Mouse (Mus musculus) lung, adult 2 months (tissue): ENCODE results near the gene Exd1. TPM values are rescaled to one million over a fixed set of nuclear protein-coding genes. Genes with fewer than 3 reads are reported as not detected.

ENCODE experiments used
- DNase-seq: peaks from one replicate; pipeline ENCODE4 v3.0.0; 2022
- H3K4me1 ChIP-seq: fragments of 200-500 bp; 2 replicates; pipeline ENCODE4 v1.6.1; 2011; ENCODE audit warnings: low read length; ENCODE audit not compliant: control insufficient read depth, insufficient read depth
- H3K4me3 ChIP-seq: fragments of 200-500 bp; replicated peaks from 2 replicates; pipeline ENCODE3; 2011; ENCODE audit warnings: low read depth, mild to moderate bottlenecking, control low read depth, low read length; ENCODE audit errors: extremely low read depth
- CTCF ChIP-seq: fragments of 200-500 bp; IDR thresholded peaks from 2 replicates; pipeline ENCODE4 v1.5.1; 2011; ENCODE audit warnings: mild to moderate bottlenecking, low read length, control low read depth; ENCODE audit not compliant: insufficient read depth
- POLR2A ChIP-seq: fragments of 200-500 bp; IDR thresholded peaks from 2 replicates; pipeline ENCODE4 v1.6.1; 2011; ENCODE audit warnings: low read depth, mild to moderate bottlenecking, control low read depth, low read length, borderline replicate concordance; ENCODE audit errors: extremely low read depth
- WGBS: fragments of 180-500 bp; shearing (Covaris S2); methylation state at CpG from one replicate; pipeline ENCODE4 v1.1.7; 2018; 5-methylcytosine and 5-hydroxymethylcytosine counted together
- polyA plus RNA-seq: library from polyadenylated mRNA; depleted of rRNA; stranded (reverse); fragments of >200 nt; gene quantifications from 2 replicates; pipeline ENCODE4 v1.2.3, GENCODE M21; 2012; rRNA removed

Gene Exd1
- polyA plus RNA-seq, 1 experiment: 0.78 TPM

DNA sequence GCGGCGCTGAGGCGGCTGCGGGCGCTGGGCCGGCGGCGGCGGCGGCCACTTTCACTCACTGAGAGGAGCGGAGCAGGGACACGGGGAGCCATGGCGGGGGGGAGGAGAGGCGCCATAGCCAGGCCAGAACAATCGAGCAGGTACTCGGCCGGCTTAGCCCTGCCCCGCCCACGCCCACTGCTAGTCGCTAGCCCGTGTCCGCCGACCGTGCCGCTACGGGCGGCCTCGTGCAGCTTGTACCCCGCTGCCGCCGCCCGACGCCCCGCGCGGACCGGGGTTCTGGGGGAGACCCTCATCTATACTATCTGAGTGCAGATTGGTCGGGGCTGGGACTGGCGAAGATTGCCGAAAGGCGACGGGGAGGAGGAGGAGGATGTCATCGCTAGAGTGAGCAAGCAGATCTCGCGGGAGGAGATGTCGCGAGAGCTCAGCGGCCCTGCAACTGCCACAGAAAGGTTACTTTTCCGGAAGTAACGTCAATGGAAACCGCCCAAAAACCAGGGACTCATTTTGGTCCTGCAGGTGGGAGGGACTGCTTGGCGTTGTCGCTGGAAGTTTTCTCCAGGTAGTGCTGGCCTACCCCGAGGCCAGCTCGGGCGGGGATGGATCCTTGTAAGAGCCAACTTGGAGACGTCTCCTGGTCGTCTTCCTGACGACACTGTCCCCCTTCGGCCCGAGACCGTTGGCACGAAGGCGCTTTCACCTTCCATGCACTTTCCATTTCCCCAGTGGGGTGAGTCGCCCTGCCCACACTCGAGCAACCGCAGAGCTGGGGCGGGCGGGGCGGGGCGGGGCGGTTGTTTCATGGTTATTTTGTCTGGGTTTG is 69.6 kb downstream of the Exd1 start, which contains the start of gene Ino80:
Gene Ino80, minus strand, starts transcription at position 117 of the 826 bp plus-strand sequence.
- DNase-seq: peak; percentile 98
- TF ChIP-seq CTCF (no peak), POLR2A (peak; percentile 94; the same call in 1 of the 2 replicates)
- WGBS: under 1% methylated on average over 72 of the region's 72 CpGs
- peak within 1 kb of the TSS; percentile 93 for H3K4me3 ChIP-seq
- H3K4me1 ChIP-seq: peaks cover 3% of the 10 kb centered on the region

DNA sequence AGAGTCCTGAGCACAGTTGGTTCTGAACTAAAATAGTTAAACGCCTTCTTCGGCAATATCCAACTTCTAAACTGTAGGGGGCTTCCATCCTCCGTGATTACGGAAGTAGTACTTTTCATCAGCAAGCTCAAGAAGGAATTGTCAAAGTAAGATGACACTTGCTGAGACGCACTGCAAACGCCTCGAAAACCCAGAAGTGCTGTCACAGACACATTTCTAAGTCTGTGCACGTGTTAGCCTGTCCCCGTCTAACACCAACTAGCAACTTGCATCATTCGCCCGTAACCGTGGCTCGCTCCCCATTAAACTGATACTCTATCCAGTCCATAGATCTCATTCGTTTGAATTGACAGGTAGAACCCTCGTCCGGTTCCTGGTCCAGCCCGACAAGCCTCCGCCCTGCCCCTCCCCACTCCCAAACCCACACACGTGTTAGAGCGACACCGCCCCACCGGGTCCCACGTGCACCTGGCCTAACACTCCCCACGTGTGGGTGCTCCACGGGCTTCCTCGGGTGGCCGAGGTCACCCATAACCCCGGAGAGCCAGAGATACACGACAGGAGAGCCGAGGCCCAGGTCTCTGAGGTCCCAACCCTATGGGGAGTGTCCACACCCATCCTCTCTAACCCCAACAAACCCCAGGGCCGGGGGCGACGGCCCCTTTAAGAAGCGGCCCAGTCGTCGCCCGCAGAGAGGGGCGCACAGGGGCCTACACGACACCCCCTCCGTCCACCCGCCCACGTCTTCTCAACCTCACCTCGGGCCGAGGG is 70.6 kb downstream of the Exd1 start:
- no peak for TF ChIP-seq POLR2A
- no peak for TF ChIP-seq CTCF
- peak; percentile 82 for DNase-seq
- under 1% methylated on average over 42 of the region's 44 CpGs for WGBS
- peak overlapping the region; percentile 88 for H3K4me3 ChIP-seq
- peaks cover 3% of the 10 kb centered on the region for H3K4me1 ChIP-seq

DNA sequence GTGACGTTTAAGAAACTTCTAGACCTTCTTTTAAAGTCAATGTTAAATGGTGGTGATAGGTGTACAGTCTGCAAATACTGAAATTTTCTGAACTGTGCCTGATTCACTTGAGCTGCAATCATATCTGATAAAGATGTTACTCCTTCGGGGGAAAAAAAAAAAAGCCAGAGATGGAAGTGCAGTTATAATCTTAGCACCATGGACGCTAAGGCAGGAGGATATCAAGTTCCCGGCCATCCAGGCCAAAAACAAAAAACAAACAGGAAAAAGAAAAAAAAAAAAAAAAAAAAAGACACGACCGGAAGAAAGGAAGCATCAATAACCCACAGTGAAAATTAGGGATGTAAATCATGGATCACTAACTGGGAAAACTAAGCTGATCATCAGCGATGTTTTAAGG is 71.3 kb downstream of the Exd1 start:
- DNase-seq: no peak
- TF ChIP-seq CTCF: no peak
- 6% methylated on average over 7 of the region's 7 CpGs for WGBS
- H3K4me1 ChIP-seq: peaks cover 3% of the 10 kb centered on the region
- peak overlapping the region; percentile 88 for H3K4me3 ChIP-seq

Other genes starting within 250 kb of the Exd1 start
- 114 TPM in 2 replicates for gene Dll4, start 221.8 kb downstream of the Exd1 start, polyA plus RNA-seq
- 9.2 and 10.7 TPM in 2 replicates for gene Chac1, start 196.4 kb downstream of the Exd1 start, polyA plus RNA-seq
- 7.1 and 8.7 TPM in 2 replicates for gene Ino80, start 69.9 kb downstream of the Exd1 start, polyA plus RNA-seq
- gene Chp1, start 70 bp upstream of the Exd1 start, polyA plus RNA-seq: 71.9 and 99.6 TPM in 2 replicates
- 0.10 and 0.49 TPM in 2 replicates for gene Nusap1, start 70.7 kb upstream of the Exd1 start, polyA plus RNA-seq
- gene Oip5, start 70.8 kb upstream of the Exd1 start, polyA plus RNA-seq: 0.81 and 1.3 TPM in 2 replicates
- 1.7 and 4.6 TPM in 2 replicates for gene Ndufaf1, start 115.2 kb upstream of the Exd1 start, polyA plus RNA-seq
- 6.7 and 10.3 TPM in 2 replicates for gene Rtf1, start 127.4 kb upstream of the Exd1 start, polyA plus RNA-seq
- gene Itpka, start 194.7 kb upstream of the Exd1 start, polyA plus RNA-seq: 9.5 and 9.6 TPM in 2 replicates
- 3.9 and 4.2 TPM in 2 replicates for gene Ltk, start 212.8 kb upstream of the Exd1 start, polyA plus RNA-seq
- gene Rpap1, start 239.9 kb upstream of the Exd1 start, polyA plus RNA-seq: 21.6 and 24.5 TPM in 2 replicates